Mouse (Mus musculus) liver, postnatal 0 days (tissue): ENCODE measurements around the gene Dpep3. TPM values are rescaled to one million over a fixed set of nuclear protein-coding genes. Genes with fewer than 3 reads are reported as not detected.

Experiments
- ATAC-seq: fragments of 200-750 bp; cut with Nextera tagmentation; 2 replicates; pipeline ENCODE4 v1.8.0; 2017; ENCODE audit warnings: mild to moderate bottlenecking, moderate library complexity
- DNase-seq: peaks from one replicate; pipeline ENCODE4 v3.0.0-alpha.2; 2016
- H3K27ac ChIP-seq: fragments of 300-500 bp; sonication (generic); 2 replicates; pipeline ENCODE4 v1.5.1; 2014; ENCODE audit warnings: antibody characterized with exemption, moderate library complexity, mild to moderate bottlenecking, low read depth
- H3K27me3 ChIP-seq: fragments of 300-500 bp; sonication (generic); 2 replicates; pipeline ENCODE4 v1.6.1; 2014; ENCODE audit warnings: low read length, control low read depth, mixed read lengths; ENCODE audit not compliant: insufficient read depth
- H3K36me3 ChIP-seq: fragments of 300-500 bp; sonication (generic); replicated peaks from 2 replicates; pipeline ENCODE4 v1.6.1; 2014; ENCODE audit warnings: mild to moderate bottlenecking, control low read depth, low read length, moderate library complexity, mixed read lengths; ENCODE audit not compliant: insufficient read depth
- H3K4me1 ChIP-seq: fragments of 300-500 bp; sonication (generic); 2 replicates; pipeline ENCODE4 v1.6.1; 2014; ENCODE audit warnings: antibody characterized with exemption, mild to moderate bottlenecking, control low read depth; ENCODE audit not compliant: insufficient read depth
- H3K4me2 ChIP-seq: fragments of 300-500 bp; sonication (generic); 2 replicates; pipeline ENCODE4 v1.6.1; 2014; ENCODE audit warnings: low read depth, mild to moderate bottlenecking, low read length, moderate library complexity, mixed read lengths
- H3K4me3 ChIP-seq: fragments of 300-500 bp; sonication (generic); 2 replicates; pipeline ENCODE4 v1.5.1; 2014; ENCODE audit warnings: low read depth, low read length
- H3K9ac ChIP-seq: fragments of 300-500 bp; sonication (generic); replicated peaks from 2 replicates; pipeline ENCODE4 v1.6.1; 2014; ENCODE audit warnings: mild to moderate bottlenecking, moderate library complexity
- H3K9me3 ChIP-seq: fragments of 300-500 bp; sonication (generic); 2 replicates; pipeline ENCODE4 v1.6.1; 2016; ENCODE audit warnings: mild to moderate bottlenecking, control low read depth, low read length, mixed read lengths
- CTCF ChIP-seq: sonication (generic); IDR thresholded peaks from 2 replicates; pipeline ENCODE4 v1.5.1; 2016; ENCODE audit warnings: antibody characterized with exemption, low read depth
- EP300 ChIP-seq: IDR thresholded peaks from 2 replicates; pipeline ENCODE4 v1.6.1; 2016; ENCODE audit warnings: antibody characterized with exemption, low read depth, mild to moderate bottlenecking
- WGBS: fragments of 180-500 bp; shearing (Covaris S2); extraction: QIAGEN DNeasy Blood & Tissue Kit; methylation state at CpG from one replicate; pipeline ENCODE4 v1.1.7; 2014; ENCODE audit not compliant: insufficient replicate concordance; 5-methylcytosine and 5-hydroxymethylcytosine counted together
- polyA plus RNA-seq: library from polyadenylated mRNA; unstranded; fragments of >200 nt; fragmentation: Nextera tagmentation; extraction: Ambion mirVana; gene quantifications from 2 replicates; pipeline ENCODE4 v1.2.1, GENCODE M21; 2015

Gene Dpep3
- polyA plus RNA-seq, 1 experiment from 2014 or later, result not detected

- Histone ChIP-seq H3K4me1 (peaks cover 14% of the 10 kb centered on the region), H3K9ac (peak overlapping the region; percentile 87; the same call in 1 of the 2 replicates), H3K9me3 (no peaks in the 10 kb centered on the region), H3K4me3 (peak overlapping the region; percentile 58; the same call in 1 of the 2 replicates), H3K36me3 (peaks cover 21% of the 10 kb centered on the region), H3K4me2 (peak overlapping the region; percentile 92), H3K27ac (peak overlapping the region; percentile 24; the same call in 1 of the 2 replicates), H3K27me3 (no peaks in the 10 kb centered on the region)
- no peak for DNase-seq
- 34% methylated on average over 7 of the region's 7 CpGs for WGBS
- no peak for ATAC-seq
- TF ChIP-seq EP300, result no peak
- TF ChIP-seq CTCF, result no peak
Observed at GRCm38 (mm10) chr8:105935863-105936603, 43.2 kb downstream of the Dpep3 start.

- no peaks in the 10 kb centered on the region for H3K9me3 ChIP-seq
- H3K4me2 ChIP-seq, result no peak overlapping the region
- ATAC-seq (no peak), DNase-seq (no peak)
- no peak overlapping the region for H3K4me3 ChIP-seq
- no peak overlapping the region for H3K27ac ChIP-seq
- no peaks in the 10 kb centered on the region for H3K27me3 ChIP-seq
- H3K4me1 ChIP-seq, result peaks cover 14% of the 10 kb centered on the region
- peaks cover 25% of the 10 kb centered on the region for H3K36me3 ChIP-seq
- H3K9ac ChIP-seq, result no peak overlapping the region
- TF ChIP-seq EP300, result no peak
- TF ChIP-seq CTCF, result no peak
- WGBS, result 36% methylated on average over 6 of the region's 6 CpGs
Observed at GRCm38 (mm10) chr8:105935105-105935504, 44.1 kb downstream of the Dpep3 start.

- WGBS, result 82% methylated on average over 2 of the region's 2 CpGs
- TF ChIP-seq CTCF (no peak), EP300 (no peak)
- no peak within 1 kb of the TSS for H3K4me3 ChIP-seq
- ATAC-seq, result no peak
- H3K36me3 ChIP-seq, result peaks cover 28% of the 10 kb centered on the region
- H3K4me2 ChIP-seq, result no peak within 1 kb of the TSS
- no peak for DNase-seq
- no peaks in the 10 kb centered on the region for H3K9me3 ChIP-seq
- H3K9ac ChIP-seq, result no peak within 1 kb of the TSS
- peaks cover 12% of the 10 kb centered on the region for H3K4me1 ChIP-seq
- no peak within 1 kb of the TSS for H3K27ac ChIP-seq
- H3K27me3 ChIP-seq, result no peaks in the 10 kb centered on the region
Observed at GRCm38 (mm10) chr8:105933762-105934161, 45.5 kb downstream of the Dpep3 start, which contains the start of gene Ctrl. Gene Ctrl (minus strand): TSS chr8:105933862.

- TF ChIP-seq CTCF (no peak), EP300 (no peak)
- ATAC-seq (no peak), DNase-seq (no peak)
- no peak overlapping the region for H3K27ac ChIP-seq
- no peak overlapping the region for H3K4me2 ChIP-seq
- 84% methylated on average over 11 of the region's 11 CpGs for WGBS
- no peaks in the 10 kb centered on the region for H3K27me3 ChIP-seq
- H3K4me3 ChIP-seq, result no peak overlapping the region
- peaks cover 8% of the 10 kb centered on the region for H3K4me1 ChIP-seq
- H3K9me3 ChIP-seq, result no peaks in the 10 kb centered on the region
- H3K9ac ChIP-seq, result no peak overlapping the region
- peaks cover 28% of the 10 kb centered on the region for H3K36me3 ChIP-seq
Observed at GRCm38 (mm10) chr8:105932525-105932924, 46.7 kb downstream of the Dpep3 start.

GRCm38 (mm10) chr8:105931271-105931670, 48.0 kb downstream of the Dpep3 start:
- no peaks in the 10 kb centered on the region for H3K9me3 ChIP-seq
- WGBS, result 84% methylated on average over 3 of the region's 3 CpGs
- no peaks in the 10 kb centered on the region for H3K27me3 ChIP-seq
- H3K9ac ChIP-seq, result no peak overlapping the region
- DNase-seq, result no peak
- peaks cover 3% of the 10 kb centered on the region for H3K4me1 ChIP-seq
- TF ChIP-seq EP300 (no peak), CTCF (no peak)
- no peak for ATAC-seq
- H3K36me3 ChIP-seq, result peaks cover 26% of the 10 kb centered on the region
- no peak overlapping the region for H3K4me2 ChIP-seq
- H3K4me3 ChIP-seq, result no peak overlapping the region
- no peak overlapping the region for H3K27ac ChIP-seq

GRCm38 (mm10) chr8:105930602-105931001, 48.6 kb downstream of the Dpep3 start:
- TF ChIP-seq CTCF (peak; percentile 98), EP300 (no peak)
- H3K27ac ChIP-seq, result no peak overlapping the region
- H3K4me2 ChIP-seq, result no peak overlapping the region
- ATAC-seq (peak; percentile 65), DNase-seq (peak; percentile 89)
- no peaks in the 10 kb centered on the region for H3K27me3 ChIP-seq
- no peaks in the 10 kb centered on the region for H3K4me1 ChIP-seq
- H3K4me3 ChIP-seq, result no peak overlapping the region
- WGBS, result 21% methylated on average over 8 of the region's 8 CpGs
- no peak overlapping the region for H3K9ac ChIP-seq
- no peaks in the 10 kb centered on the region for H3K9me3 ChIP-seq
- peaks cover 24% of the 10 kb centered on the region for H3K36me3 ChIP-seq
